ENCODE assay signal across 8 mouse cellular contexts in genomic region chr14:79482251-79482661, GRCm38 (mm10). TPM values are rescaled to one million over a fixed set of nuclear protein-coding genes. Genes with fewer than 3 reads are reported as not detected.
DNase-seq lines count a peak whose midpoint lies in the region; ATAC-seq and TF ChIP-seq lines count a peak whose summit lies in the region.

No protein-coding gene starts in this region.

- peak overlapping the region; percentile 83 to 95 (median 86) for H3K4me3 ChIP-seq in CH12.LX (replicated peaks in 1 of 3; ENCODE audit: low read depth in 2 of 3, low read length in 2 of 3, poor library complexity in 1 of 3)
- H3K4me3 ChIP-seq in embryonic facial prominence, embryonic 11.5 days (ENCODE audit: low read depth, low read length): peak overlapping the region; percentile 87

- H3K27ac ChIP-seq in CH12.LX (ENCODE audit: insufficient read depth, low read depth): peak overlapping the region; percentile 86
- H3K27ac ChIP-seq in embryonic facial prominence, embryonic 11.5 days (replicated peaks; ENCODE audit: low read depth, low read length): peak overlapping the region; percentile 92

- peaks cover 6 to 23% of the 10 kb centered on the region in 2 experiments for H3K4me1 ChIP-seq in CH12.LX (ENCODE audit: control insufficient read depth in 1 of 2, insufficient read depth in 2 of 2)
- peaks cover 2% of the 10 kb centered on the region for H3K4me1 ChIP-seq in embryonic facial prominence, embryonic 11.5 days (ENCODE audit: control insufficient read depth, insufficient read depth, low read length)

- no peaks in the 10 kb centered on the region for H3K9me3 ChIP-seq in CH12.LX (replicated peaks; ENCODE audit: low read length)
- no peaks in the 10 kb centered on the region for H3K9me3 ChIP-seq in embryonic facial prominence, embryonic 11.5 days (replicated peaks; ENCODE audit: control insufficient read depth, low read length)

- dilution Hi-C loops in CH12.LX (cut with MboI; ENCODE audit: extremely low pct_ligation_motif_present, extremely low pct_unique_long_range_greater_than_20kb, low sequenced_read_pairs): no loop called here

- TF ChIP-seq RAD21 in CH12.LX (IDR thresholded peaks at IDR 0.05; ENCODE audit: low read depth, low read length): no peak

- no peaks in the 10 kb centered on the region for H3K27me3 ChIP-seq in CH12.LX (replicated peaks)
- no peaks in the 10 kb centered on the region for H3K27me3 ChIP-seq in embryonic facial prominence, embryonic 11.5 days (ENCODE audit: control insufficient read depth, insufficient read depth, low read length)

- TF ChIP-seq CTCF in CH12.LX (conservative IDR thresholded peaks at IDR 0.05 in 1 of 2, IDR thresholded peaks at IDR 0.05 in 1 of 2; ENCODE audit: low read depth in 2 of 2, low read length in 2 of 2): no peak

- H3K9ac ChIP-seq in CH12.LX (ENCODE audit: insufficient read depth, low read depth): peak overlapping the region; percentile 87
- peak overlapping the region; percentile 96 for H3K9ac ChIP-seq in embryonic facial prominence, embryonic 11.5 days (replicated peaks; ENCODE audit: low read length)

- peak overlapping the region; percentile 73 for H3K4me2 ChIP-seq in CH12.LX (ENCODE audit: insufficient read depth, low read depth, poor library complexity, severe bottlenecking)
- peak overlapping the region; percentile 48 for H3K4me2 ChIP-seq in embryonic facial prominence, embryonic 11.5 days (ENCODE audit: low read depth, low read length)

- DNase-seq in cerebellum, adult 18-20 months: peak; percentile 34 to 48
- no peak for DNase-seq in cerebellum, postnatal 14 days
- DNase-seq in CH12.LX (ENCODE audit: extremely low read depth): peak; percentile 14
- DNase-seq in embryonic facial prominence, embryonic 11.5 days (ENCODE audit: low spot score): peak; percentile 69
- DNase-seq in heart, postnatal 14 days: peak; percentile 23 to 43
- DNase-seq in layer of hippocampus, postnatal 10 days (ENCODE audit: low spot score in 2 of 2): peak; percentile 35 to 37
- DNase-seq in mesoderm, embryonic 11.5 days (ENCODE audit: low read depth, low spot score): peak; percentile 66
- DNase-seq in thymus, postnatal 36 days: peak; percentile 17 to 28

- in situ Hi-C loops in CH12.LX (cut with MboI; ENCODE audit: low pct_ligation_motif_present, low pct_unique_long_range_greater_than_20kb, low sequenced_read_pairs): no loop called here

- intact Hi-C loops in heart, postnatal 14 days (cut with DNase I): no loop called here

- peaks cover 12% of the 10 kb centered on the region for H3K79me2 ChIP-seq in CH12.LX (replicated peaks; ENCODE audit: control insufficient read depth, extremely low read depth, insufficient read depth, poor library complexity, severe bottlenecking)

- WGBS in embryonic facial prominence, embryonic 11.5 days: under 1% methylated on average over 11 of the region's 11 CpGs

- no peak for TF ChIP-seq EP300 in CH12.LX (IDR thresholded peaks at IDR 0.05; ENCODE audit: low read length)

- ATAC-seq in embryonic facial prominence, embryonic 11.5 days (replicated peaks; ENCODE audit: insufficient number of reproducible peaks, low FRiP score, low TSS enrichment, low read depth): no peak

- H3K36me3 ChIP-seq in CH12.LX (replicated peaks in 1 of 2; ENCODE audit: control insufficient read depth in 1 of 2, insufficient read depth in 1 of 2, low read length in 1 of 2): peaks cover 5 to 16% of the 10 kb centered on the region in 2 experiments
- no peaks in the 10 kb centered on the region for H3K36me3 ChIP-seq in embryonic facial prominence, embryonic 11.5 days (replicated peaks; ENCODE audit: control insufficient read depth, insufficient read depth, low read depth, low read length)

- no peak for TF ChIP-seq POLR2A in CH12.LX (IDR thresholded peaks at IDR 0.05; ENCODE audit: low read depth, low read length)

TF ChIP-seq in CH12.LX, 34 proteins besides CTCF, POLR2A, EP300 and RAD21:
- 0 out of 2 replicates have a peak, but pooled peaks have one; percentile 66 for TF ChIP-seq CHD1 (IDR thresholded peaks at IDR 0.05; ENCODE audit: low read depth, low read length)
- TF ChIP-seq MEF2A (IDR thresholded peaks at IDR 0.05; ENCODE audit: borderline replicate concordance, low read depth, low read length): no peak
- TF ChIP-seq UBTF (IDR thresholded peaks at IDR 0.05; ENCODE audit: low read depth, low read length): no peak
- no peak for TF ChIP-seq ZMIZ1 (IDR thresholded peaks at IDR 0.05; ENCODE audit: low read depth, low read length)
- peak; percentile 24; the same call in 1 of the 2 replicates for TF ChIP-seq SIN3A (IDR thresholded peaks at IDR 0.05; ENCODE audit: low read length)
- no peak for TF ChIP-seq E2F4 (IDR thresholded peaks at IDR 0.05; ENCODE audit: insufficient replicate concordance, low read depth, low read length)
- no peak for TF ChIP-seq MXI1 (IDR thresholded peaks at IDR 0.05; ENCODE audit: low read depth, low read length)
- TF ChIP-seq IRF4 (IDR thresholded peaks at IDR 0.05; ENCODE audit: low read depth, low read length): no peak
- no peak for TF ChIP-seq TBP (conservative IDR thresholded peaks at IDR 0.05; ENCODE audit: low read depth, low read length)
- no peak for TF ChIP-seq BHLHE40 (IDR thresholded peaks at IDR 0.05; ENCODE audit: low read depth, low read length)
- TF ChIP-seq CHD2 (IDR thresholded peaks at IDR 0.05; ENCODE audit: low read length): 0 out of 2 replicates have a peak, but pooled peaks have one; percentile 1
- TF ChIP-seq USF1 (IDR thresholded peaks at IDR 0.05; ENCODE audit: low read depth, low read length): no peak
- TF ChIP-seq ETS1 (conservative IDR thresholded peaks at IDR 0.05; ENCODE audit: low read depth, low read length): no peak
- TF ChIP-seq ZNF384 (IDR thresholded peaks at IDR 0.05; ENCODE audit: low read depth, low read length): peak; percentile 81

RNA-seq across cellular contexts. Expression of gene Wbp4, which starts 0.9 kb away (rescaled TPM):
- total RNA-seq in CH12.LX (2012; rRNA removed): 31.3 and 36.8 TPM in 2 replicates
- total RNA-seq in CH12.LX (2014; rRNA removed): 36.2 and 39.9 TPM in 2 replicates
- polyA plus RNA-seq in CH12.LX (2012; ENCODE audit: insufficient read length, low read depth): 68.5 and 69.4 TPM in 2 replicates
- 62.6 and 69.4 TPM in 2 replicates for polyA plus RNA-seq in embryonic facial prominence, embryonic 11.5 days (2014; fragmentation: Nextera tagmentation; extraction: Ambion mirVana)
- total RNA-seq in heart, postnatal 14 days (2021): 10 to 100 TPM; 19.8 to 21.8 TPM
- 10 to 100 TPM; 49.7 to 51.2 TPM for total RNA-seq in layer of hippocampus, postnatal 10 days (2021)

RNA-seq across cellular contexts. Expression of gene Elf1, which starts 1.3 kb away (rescaled TPM):
- 37.1 and 41.2 TPM in 2 replicates for total RNA-seq in CH12.LX (2012; rRNA removed)
- 71.7 and 85.2 TPM in 2 replicates for total RNA-seq in CH12.LX (2014; rRNA removed)
- polyA plus RNA-seq in CH12.LX (2012; ENCODE audit: insufficient read length, low read depth): 49.6 and 54.4 TPM in 2 replicates
- 8.3 and 10.1 TPM in 2 replicates for polyA plus RNA-seq in embryonic facial prominence, embryonic 11.5 days (2014; fragmentation: Nextera tagmentation; extraction: Ambion mirVana)
- total RNA-seq in heart, postnatal 14 days (2021): 10 to 100 TPM; 20.8 to 21.5 TPM
- 1 to 10 TPM; 6.0 to 6.1 TPM for total RNA-seq in layer of hippocampus, postnatal 10 days (2021)

RNA-seq across cellular contexts. Expression of gene Kbtbd6, which starts 30.6 kb away (rescaled TPM):
- total RNA-seq in CH12.LX (2012; rRNA removed) (0.13 TPM in 1 of 2 replicates, not detected in the other), CH12.LX (2014; rRNA removed) (0.12 and 0.15 TPM in 2 replicates)
- 0.10 TPM in 1 of 2 replicates, not detected in the other for polyA plus RNA-seq in CH12.LX (2012; ENCODE audit: insufficient read length, low read depth)
- 6.3 and 7.4 TPM in 2 replicates for polyA plus RNA-seq in embryonic facial prominence, embryonic 11.5 days (2014; fragmentation: Nextera tagmentation; extraction: Ambion mirVana)
- total RNA-seq in heart, postnatal 14 days (2021): under 1 TPM; 0.31 to 0.41 TPM
- 1 to 10 TPM; 1.5 to 1.6 TPM for total RNA-seq in layer of hippocampus, postnatal 10 days (2021)

RNA-seq across cellular contexts. Expression of gene Kbtbd7, which starts 55.9 kb away (rescaled TPM):
- total RNA-seq in CH12.LX (2012; rRNA removed) (2.7 and 2.8 TPM in 2 replicates), CH12.LX (2014; rRNA removed) (2.5 and 2.6 TPM in 2 replicates)
- polyA plus RNA-seq in CH12.LX (2012; ENCODE audit: insufficient read length, low read depth): 1.9 TPM in 2 replicates
- 22.0 and 22.8 TPM in 2 replicates for polyA plus RNA-seq in embryonic facial prominence, embryonic 11.5 days (2014; fragmentation: Nextera tagmentation; extraction: Ambion mirVana)
- total RNA-seq in heart, postnatal 14 days (2021): 10 to 100 TPM in 1 of 2 experiments, 1 to 10 TPM in 1; 10.0 to 10.9 TPM
- 10 to 100 TPM; 35.5 to 39.9 TPM for total RNA-seq in layer of hippocampus, postnatal 10 days (2021)

Comparison
In these comparisons a context has a peak if more than half of its experiments do, and no peak if none do; other contexts are left out.
1. DNase-seq: peak in cerebellum, adult 18-20 months (2 of 2), CH12.LX (single experiment), embryonic facial prominence, embryonic 11.5 days (single experiment), heart, postnatal 14 days (2 of 2), layer of hippocampus, postnatal 10 days (2 of 2), mesoderm, embryonic 11.5 days (single experiment) and thymus, postnatal 36 days (2 of 2); none in cerebellum, postnatal 14 days (0 of 2).